Mouse (Mus musculus) lung, postnatal 0 days (tissue): ENCODE measurements around the gene Thsd7b.

Experiments used
- CTCF ChIP-seq: IDR thresholded peaks from 2 replicates; pipeline ENCODE4 v1.5.1; 2016; ENCODE audit warnings: antibody characterized with exemption, mild to moderate bottlenecking
- EP300 ChIP-seq: IDR thresholded peaks from 2 replicates; pipeline ENCODE4 v1.6.1; 2016; ENCODE audit warnings: antibody characterized with exemption, mild to moderate bottlenecking, control low read depth

DNA sequence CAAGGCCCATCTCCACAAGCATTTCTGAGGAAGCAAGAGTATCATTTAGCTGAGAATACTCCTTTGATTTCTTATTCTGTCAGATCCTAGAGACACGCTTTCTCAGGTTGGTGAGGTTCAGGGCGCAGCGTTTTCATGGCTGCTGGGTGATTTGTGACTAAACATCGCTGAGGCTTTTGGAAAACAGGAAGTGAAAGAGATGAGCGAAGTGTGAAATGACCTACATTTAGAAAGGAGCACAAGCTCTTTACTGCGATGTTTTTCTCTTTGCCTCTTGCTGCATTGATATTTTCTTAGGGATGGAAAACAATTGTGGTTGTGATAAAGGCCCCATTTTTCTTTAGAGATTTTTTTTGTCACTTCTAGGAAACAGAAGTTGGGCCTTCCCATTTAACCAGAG is 351.4 kb downstream of the Thsd7b start:
- TF ChIP-seq CTCF (no peak), EP300 (no peak)
